Mouse (Mus musculus) granulocyte monocyte progenitor cell, adult 5-6 weeks (primary cell): ENCODE results near the gene Ndufa5. TPM values are rescaled to one million over a fixed set of nuclear protein-coding genes. Genes with fewer than 3 reads are reported as not detected.
A peak's percentile ranks its signal among the peaks of the same experiment; 100 is the strongest.

ENCODE experiments used
- ATAC-seq: replicated peaks from 2 replicates; pipeline ENCODE4 v1.8.0; 2016; ENCODE audit warnings: mild to moderate bottlenecking, moderate TSS enrichment, inconsistent platforms; ENCODE audit not compliant: poor library complexity, severe bottlenecking
- total RNA-seq, 2 experiments: library from RNA; stranded (forward) in 1 of 2; stranded (reverse) in 1 of 2; fragments of 200-712, 200-1000 nt in 1 of 2; fragments of >200 nt in 1 of 2; fragmentation: Nextera tagmentation in 1 of 2; gene quantifications; 2 replicates each; pipeline ENCODE4 v1.2.3; 2014 to 2017

Gene Ndufa5
- total RNA-seq (2014; fragmentation: Nextera tagmentation) (168 and 178 TPM in 2 replicates), total RNA-seq (2017) (309 and 362 TPM in 2 replicates)

DNA sequence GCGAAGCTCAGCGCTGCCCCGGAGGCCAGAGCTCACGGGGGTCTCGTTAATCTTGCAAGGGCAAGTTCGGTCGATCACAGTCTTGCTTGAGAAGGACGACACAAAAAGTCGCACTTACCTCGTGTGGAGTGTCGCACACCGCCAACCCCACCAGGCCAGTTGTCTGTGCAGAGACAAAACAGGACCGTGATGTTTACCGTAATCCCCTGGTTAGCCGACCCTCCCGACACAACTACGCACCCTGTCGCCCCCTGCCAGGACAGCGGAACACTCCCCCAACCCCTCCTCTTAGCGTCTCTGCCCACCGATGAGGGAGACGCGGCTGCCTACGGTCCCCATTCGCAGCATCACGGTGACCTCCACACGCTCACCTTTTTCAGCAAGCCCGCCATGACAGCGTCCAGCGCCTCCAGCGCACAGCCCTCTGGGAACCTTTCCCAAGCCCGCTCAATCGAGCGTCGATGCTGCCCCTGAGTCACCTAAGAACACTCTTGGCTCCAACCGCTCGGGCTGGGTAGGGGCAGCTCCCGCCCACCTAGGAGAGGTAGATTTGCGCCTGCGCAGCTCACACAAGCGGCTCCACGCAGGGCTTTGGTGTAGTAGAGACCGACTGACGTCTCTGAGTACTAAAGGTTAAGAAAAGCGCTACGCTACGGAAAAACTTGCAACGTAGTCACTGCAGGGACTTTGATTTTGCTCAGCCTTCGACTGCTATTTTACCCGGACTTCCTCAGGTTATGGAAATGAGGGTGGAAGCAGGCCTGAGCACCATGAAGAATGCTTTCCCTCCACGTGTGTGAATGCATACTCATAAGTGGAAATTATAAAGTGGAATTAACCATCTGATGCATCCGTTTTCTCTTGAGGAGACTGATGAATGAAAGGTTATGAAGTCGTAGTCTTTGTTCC lies at the start of gene Ndufa5:
Gene Ndufa5 (minus strand): TSS at position 859 of the 909 bp plus-strand sequence.
- peak; percentile 93 for ATAC-seq

DNA sequence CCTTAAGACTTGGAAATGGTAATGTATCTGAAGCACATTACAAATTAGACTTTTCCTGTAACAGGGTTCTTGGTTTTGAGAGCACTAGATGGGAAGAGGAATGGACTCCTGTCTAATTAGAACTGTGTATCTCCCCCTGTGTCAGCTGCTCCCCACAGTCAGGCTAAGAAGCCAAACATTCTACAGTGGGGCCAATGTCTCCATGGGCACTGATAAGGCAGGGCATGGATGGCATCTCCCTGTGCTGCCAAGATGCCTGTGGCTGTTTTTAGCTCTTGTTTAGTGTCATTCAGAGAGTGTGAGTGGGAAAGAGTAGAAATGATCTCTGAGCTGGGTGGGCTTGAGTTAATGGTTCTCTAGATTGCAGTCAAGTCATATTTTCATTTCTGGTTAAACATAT lies 45.5 kb upstream of the Ndufa5 start:
- ATAC-seq: no peak

DNA sequence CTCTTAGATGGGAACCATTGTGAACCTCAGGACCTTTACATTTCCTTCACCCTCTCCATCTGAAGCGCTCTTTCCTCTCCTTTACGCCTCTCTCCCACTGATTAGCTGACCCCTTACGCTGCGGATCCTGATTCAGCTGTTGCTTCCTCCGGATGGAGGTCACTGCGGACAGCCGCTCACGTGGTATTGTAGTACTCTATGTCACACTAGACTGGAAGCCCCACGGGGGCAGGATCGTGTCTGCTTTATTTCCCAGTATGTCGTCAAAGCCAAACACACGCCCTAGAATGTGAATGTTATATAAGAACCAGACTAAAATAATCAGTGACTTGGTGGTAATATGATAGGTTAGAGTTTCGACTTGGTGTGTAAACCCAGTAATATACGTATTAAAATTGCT lies 44.6 kb upstream of the Ndufa5 start:
- no peak for ATAC-seq

- no peak for ATAC-seq
These were observed 43.3 kb upstream of the Ndufa5 start for GRCm38 (mm10) chr6:24571126-24571525.

DNA sequence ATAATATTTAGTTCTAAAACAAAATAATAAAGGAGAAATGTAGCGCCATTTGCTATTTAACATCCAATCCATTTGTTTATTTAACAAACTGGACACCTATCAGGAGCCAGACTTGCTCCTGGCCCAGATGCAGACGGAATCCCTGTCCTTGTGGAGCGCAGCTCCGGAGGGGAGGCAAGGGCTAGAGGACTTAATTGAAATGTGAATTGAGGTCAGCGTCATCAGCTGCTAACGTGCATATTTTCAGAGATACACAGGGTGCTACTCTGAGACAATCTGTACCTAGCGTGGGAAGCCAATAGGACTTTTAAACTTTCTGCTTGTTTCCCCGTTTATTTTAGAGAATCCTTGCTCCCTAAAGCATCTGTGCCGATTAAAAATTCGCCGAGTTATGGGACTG lies 42.5 kb upstream of the Ndufa5 start:
- ATAC-seq: no peak

GRCm38 (mm10) chr6:24569711-24570110 lies 41.9 kb upstream of the Ndufa5 start:
- ATAC-seq: no peak

GRCm38 (mm10) chr6:24568963-24569362 lies 41.1 kb upstream of the Ndufa5 start:
- no peak for ATAC-seq

DNA sequence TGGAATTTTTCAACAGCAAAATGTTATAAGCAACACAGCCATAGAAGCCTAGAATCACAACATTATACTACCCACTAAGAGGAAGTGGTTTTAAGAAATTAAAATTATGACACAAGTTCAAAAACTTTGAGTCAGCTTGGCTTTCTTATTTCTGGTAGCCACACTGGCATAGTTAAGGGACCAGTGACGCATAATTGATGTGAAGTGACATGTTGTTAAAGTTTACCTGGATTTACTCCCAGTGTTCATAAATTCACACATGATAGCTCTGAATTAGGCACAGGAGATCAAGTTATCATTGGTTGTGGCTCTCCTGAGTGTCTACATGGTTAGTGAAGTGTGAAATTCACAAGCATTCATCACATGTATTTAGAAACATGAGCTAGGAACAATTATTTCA lies 37.1 kb upstream of the Ndufa5 start:
- ATAC-seq: no peak

GRCm38 (mm10) chr6:24564081-24564480 lies 36.3 kb upstream of the Ndufa5 start:
- ATAC-seq: no peak

DNA sequence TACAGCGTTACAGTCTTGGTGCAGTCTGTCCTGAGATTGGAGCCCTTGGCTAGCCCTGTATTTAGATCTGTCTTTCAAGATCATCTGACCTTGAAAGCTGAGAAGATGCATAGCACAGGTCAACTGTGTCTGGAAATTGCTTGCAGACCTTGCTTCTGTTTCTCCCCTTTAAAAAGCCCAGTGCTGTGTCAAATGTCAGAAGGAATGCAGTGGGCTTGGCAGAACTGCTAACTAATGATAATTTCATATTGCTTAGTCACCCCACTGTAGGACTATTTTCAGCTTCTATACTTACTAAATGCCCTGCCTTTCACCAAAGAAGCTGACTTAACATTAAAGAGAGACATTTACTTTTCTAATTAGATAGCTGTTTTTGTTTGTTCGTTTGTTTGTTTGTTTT lies 27.7 kb upstream of the Ndufa5 start:
- no peak for ATAC-seq

DNA sequence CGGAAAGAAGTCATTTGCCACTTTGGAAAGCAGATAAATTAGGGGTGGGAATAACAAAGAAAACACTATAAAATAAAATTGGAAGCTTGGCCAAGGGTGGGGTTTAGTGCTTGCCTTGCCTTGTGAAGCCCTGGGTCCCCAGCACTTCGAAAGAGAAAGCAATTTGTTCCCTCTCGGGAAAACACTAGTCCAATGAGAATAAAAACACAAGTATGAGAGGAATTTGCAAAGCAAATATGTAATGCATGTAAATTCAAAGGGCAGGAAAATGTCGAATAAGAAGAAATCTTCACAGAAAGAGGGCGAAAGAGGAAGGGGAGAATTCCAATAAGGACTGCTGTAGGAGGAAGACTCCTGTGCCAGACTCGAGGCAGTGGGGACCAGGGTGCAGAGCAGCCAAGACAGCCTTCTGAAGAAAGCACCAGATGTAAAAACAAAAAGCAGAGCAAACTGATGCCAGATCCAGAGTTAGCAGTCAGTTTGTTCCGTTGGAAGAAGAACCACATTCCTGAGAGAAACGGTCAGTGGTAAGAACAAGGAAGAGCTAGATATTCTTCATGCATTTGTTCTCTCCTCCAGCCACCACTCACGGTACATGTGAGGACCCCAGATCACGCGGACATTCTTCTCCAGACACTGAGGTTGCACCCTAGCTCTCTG lies 26.7 kb upstream of the Ndufa5 start:
- ATAC-seq: no peak

- no peak for ATAC-seq
These were observed 24.2 kb upstream of the Ndufa5 start for GRCm38 (mm10) chr6:24552046-24552445.

DNA sequence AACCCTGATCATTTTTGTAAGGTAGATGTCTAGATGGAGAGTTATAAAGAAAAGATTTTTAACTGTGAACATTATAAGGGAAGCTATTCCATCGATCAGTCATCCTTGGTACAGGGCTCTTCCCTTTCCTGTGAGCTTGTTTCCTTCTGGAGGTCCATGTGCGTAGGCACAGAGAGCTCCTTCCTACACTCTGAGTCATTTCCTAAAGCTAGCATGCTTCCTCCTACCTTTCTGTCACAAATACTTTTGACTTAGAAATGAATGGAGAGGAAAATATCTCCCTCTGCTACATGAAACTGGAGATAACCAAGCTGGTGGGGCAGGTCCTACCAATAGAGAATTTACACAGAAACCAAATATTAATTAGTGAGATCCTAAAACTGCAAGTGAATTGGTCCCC lies 22.0 kb upstream of the Ndufa5 start:
- no peak for ATAC-seq

- ATAC-seq: no peak
These were observed 19.1 kb upstream of the Ndufa5 start for GRCm38 (mm10) chr6:24546716-24547420.

DNA sequence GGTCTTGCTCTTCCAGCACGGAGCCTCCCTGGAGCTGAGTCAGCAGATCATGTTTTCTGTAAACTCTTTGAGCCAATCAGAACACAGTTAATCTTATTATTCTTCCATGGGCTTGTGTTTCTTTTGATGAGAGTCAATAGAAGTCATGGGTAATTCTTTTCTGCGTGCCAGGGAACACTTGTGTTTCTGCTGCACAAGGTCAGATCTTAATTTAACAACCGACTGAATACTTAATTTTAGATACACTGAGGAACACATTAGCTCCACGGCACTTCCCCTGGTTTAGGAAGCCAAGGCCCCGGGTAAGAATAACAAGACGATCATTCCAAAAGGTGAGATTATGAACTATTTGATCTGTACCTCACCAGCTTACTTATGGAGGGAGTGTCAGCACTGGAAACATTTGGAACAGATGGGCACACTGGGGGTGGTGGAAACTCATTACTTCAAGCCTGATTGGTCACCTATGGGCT lies 15.3 kb upstream of the Ndufa5 start:
- ATAC-seq: no peak

DNA sequence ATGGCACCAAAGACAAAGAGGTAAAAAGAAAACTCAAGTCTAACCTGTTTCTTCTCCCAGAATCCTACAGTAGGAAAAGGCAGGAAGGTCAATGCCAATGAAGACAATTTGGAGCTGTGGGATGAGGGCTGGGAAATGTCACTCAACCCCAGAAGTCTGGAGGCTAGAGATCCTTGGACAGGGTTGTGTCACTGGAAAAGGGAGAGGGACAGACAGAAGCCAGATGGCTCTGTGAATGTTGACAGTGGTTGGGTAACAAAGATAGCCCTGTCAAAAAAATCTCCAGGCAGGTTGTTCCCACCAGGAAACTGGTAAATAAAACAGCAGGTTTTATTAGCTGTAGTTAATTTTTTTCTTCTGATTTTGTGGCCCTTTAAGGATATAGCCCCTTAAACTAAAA lies 14.6 kb upstream of the Ndufa5 start:
- no peak for ATAC-seq

DNA sequence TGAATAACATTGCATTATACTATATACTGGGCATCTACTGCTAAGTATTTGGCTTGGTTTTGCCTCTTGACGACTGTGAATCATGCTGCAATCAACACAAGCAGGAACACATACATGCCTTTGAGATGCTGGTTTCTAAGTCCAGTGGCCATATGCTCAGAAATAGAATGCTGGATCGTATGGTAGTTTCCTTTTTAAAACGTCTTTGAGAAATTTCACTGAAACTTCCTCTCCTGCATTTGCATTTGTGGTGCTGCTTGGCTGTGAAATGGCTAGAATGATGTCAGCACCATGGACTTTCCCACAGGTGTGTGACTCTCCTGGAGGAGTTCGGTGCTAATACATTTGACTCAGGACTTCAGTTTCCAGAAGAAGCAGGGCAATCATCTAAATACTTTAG lies 12.3 kb upstream of the Ndufa5 start:
- ATAC-seq: no peak

DNA sequence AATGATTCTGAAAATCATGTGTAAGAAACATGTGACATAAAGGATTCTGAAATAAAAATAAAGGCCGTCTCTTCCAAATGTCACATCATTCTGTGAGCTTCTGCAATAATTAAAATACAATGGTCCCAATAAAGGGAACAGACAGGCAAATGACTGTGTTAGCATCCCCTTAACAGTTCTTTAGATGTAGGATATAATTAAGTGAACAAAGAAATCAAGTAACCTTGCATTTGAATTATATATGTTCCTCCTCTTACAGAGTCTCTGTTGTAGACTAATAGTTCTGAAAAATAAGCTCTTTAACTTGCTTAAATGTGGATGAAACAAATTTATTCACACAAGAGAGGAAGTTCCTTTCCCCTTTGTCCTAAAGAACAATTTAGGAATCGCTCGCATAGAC lies 10.6 kb upstream of the Ndufa5 start:
- ATAC-seq: no peak

DNA sequence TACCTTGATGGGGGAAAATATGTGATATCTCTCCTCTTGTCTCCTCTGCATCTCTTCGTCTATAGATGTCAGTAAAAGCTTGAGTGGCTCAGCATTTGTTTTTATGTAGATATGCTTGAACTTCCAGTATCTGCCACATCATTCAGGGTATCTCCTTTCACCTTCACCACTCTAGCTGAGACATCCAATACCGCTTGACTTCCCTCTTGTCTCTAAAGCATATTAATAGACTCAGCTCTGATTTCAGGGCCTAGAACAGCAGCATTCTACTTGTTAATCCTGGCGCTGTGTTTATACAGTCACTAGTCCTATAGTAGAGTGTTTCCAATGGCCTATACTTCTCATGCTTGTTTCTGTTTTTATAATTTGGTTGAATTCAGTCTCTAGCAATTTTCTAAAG lies 5.0 kb upstream of the Ndufa5 start:
- ATAC-seq: no peak

DNA sequence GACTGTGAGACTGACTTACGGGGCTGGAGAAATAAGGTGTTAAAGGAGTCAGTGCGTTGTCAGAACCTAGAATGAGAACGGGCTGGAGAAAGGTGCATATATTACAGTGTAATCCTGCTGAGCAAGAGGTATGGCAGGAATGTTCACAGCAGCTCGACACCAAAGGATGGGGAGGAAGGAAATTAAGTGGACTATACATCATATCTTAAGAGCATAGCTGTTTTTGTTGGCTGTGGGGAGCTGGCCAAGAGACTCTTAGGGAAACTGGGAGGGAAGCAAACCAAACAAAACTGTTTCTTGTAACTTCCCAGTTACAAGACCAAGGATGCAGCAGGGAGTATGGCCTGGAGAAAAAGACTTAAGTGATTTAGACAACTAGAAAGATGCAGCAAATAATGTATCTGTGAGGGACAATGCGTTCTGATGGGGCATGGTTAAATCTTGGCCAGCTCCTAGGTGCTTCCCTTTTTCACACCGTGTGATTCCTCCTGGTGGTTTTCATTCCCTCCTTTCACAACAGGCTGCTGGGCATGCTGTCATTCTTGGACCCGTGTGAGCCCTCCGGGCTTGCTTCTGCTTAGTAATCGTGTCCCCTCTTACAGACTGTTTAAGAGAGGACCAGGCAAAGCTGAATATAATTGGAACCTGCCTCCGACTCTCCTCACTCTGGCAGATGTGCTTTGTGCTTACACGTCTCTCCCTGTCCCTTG lies 3.1 kb upstream of the Ndufa5 start:
- peak; percentile 55 for ATAC-seq
